Mouse (Mus musculus) stomach, postnatal 0 days (tissue): Measurements from ENCODE around the gene Tubgcp6.

Experiments used
- CTCF ChIP-seq: IDR thresholded peaks from 2 replicates; pipeline ENCODE4 v1.5.1; 2016; ENCODE audit warnings: antibody characterized with exemption, low read depth, mild to moderate bottlenecking, moderate library complexity
- EP300 ChIP-seq: optimal IDR thresholded peaks from 2 replicates; pipeline ENCODE3; 2016; ENCODE audit warnings: antibody characterized with exemption

- TF ChIP-seq CTCF (no peak), EP300 (no peak)
These were observed 38.5 kb upstream of the Tubgcp6 start for GRCm38 (mm10) chr15:89161397-89161796.
